Mouse (Mus musculus) retina, embryonic 14.5 days (tissue): Measurements from ENCODE around the gene Fbxw5.
A peak's percentile ranks its signal among the peaks of the same experiment; 100 is the strongest.
"Not testable (repeated sequence)": the region's sequence is repeated elsewhere in the genome, so short reads cannot be mapped to it uniquely, and the experiment has no call there.

ENCODE experiments used
- DNase-seq: peaks from one replicate; pipeline ENCODE4 v3.0.0-alpha.2; 2015; ENCODE audit warnings: low spot score

Fbxw5 gene

DNA sequence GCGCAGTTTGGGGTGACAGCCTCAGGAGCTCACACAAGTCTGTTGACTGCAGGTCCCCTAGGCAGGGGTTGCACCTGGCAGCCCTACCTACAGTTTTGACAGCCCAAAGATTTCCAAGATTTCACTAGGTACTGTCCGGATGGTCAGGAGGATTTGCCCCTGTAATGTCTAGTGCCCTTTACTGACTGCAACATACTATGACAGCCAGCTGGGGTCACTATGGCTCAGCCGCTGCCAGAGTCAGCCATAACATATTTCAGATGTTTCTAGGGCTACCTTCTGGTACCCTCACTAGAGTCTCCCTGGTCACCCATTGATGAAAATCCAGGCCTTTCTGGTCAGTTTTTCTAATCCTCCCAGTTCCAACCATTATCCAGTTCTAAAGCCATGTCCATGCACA is 9.4 kb downstream of the Fbxw5 start:
- peak; percentile 34 for DNase-seq

DNA sequence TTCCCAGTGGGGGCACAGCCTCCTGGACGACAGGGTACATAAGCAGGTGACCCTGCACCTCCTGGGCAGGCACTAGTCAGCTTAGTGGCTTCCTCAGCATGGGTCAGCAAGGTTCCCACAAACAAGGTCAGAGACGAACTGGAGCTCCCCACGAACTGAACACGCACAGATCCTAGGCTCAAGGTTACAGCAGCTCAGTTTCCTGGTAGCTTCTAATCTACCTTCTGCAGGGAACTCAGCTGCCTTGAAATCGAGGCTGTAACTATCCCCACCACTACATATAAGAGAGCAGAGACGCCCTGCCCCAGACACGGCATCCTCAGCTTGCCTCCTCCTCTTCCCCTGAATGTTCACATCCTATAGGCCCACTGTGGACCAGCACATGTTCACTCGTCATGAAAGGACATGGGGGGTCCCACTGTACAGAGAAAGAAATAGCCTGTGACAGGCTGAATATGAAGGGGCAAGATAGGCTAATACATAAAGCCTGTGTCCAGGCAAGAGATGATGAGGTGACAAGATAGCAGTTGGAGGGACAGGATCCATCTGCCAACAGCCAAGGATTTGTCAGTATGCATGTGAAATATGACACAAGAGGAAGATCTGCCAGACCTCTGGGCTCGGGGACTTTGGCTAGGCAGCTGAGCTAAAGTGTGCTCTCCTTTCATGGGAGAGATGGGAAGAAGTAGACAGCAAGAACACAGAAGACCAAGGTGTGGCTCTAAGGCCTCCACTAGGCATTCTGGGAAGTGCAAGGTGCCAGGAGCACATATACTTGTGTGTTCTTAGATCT is 26.2 kb downstream of the Fbxw5 start:
- DNase-seq: no peak

DNA sequence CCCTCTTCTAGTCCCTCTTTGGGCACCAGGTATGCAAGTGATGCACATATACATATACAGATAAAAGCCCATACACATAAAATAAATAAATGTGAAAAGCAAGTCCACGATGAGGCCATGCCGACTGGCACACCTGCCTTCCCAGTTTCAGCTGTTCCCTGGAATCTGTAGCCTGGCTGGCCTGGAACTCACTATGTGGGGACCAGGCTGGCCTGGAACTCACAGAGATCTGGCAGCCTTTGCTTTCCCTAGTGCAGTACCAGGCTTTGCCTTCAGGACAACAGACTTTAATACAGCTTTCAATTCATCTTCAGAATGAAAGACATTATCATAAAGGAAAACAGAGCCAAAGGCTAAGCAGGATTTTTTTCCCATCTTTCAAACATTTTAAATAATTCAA is 33.2 kb downstream of the Fbxw5 start:
- no peak for DNase-seq

DNA sequence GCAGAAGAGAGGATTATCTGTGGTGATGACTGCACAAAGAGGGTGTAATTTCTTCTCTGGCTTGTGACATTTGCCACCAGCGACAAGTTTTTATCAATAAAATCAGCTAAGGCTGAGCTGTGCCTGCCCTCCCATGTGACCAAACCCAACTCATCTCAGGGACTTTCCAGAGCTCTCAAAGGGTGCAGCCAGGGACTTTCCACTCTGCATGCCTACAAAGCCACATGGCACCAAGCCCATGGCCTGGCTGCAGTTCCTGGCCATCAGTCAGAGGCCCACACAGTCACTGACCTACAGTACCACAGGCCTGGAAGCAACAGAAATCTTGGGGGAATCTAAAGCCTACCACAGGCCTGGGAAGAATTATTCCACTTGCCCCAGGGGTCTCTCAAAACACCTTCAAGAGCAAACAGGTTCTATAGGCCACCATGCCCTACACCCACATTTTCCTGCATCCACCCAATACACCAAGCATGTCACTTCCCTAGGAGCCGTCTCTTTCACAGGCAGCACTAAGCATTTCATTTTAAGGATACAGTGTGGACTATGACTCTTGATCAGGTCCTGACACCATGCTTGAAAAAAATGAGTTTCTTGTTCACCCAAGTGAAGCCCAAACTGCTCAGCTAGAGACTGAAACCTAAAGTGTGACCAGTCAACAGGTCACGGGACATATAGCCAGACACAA is 33.8 kb downstream of the Fbxw5 start:
- DNase-seq: no peak

DNA sequence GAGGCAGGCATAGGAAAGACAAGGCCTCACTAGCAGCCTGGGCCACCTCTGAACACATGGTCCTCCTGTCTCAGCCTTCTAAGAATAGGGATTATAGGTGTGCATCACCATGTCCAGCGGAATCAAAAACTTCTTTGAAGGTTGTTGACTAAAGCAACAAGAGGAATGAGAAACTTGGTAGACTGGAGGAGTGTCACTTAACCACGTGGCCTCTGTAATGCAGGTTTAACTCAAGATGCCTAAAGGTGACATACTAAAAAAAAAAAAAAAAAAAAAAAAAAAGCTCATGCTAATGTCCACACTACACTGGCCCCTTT is 34.3 kb downstream of the Fbxw5 start:
- no peak for DNase-seq

DNA sequence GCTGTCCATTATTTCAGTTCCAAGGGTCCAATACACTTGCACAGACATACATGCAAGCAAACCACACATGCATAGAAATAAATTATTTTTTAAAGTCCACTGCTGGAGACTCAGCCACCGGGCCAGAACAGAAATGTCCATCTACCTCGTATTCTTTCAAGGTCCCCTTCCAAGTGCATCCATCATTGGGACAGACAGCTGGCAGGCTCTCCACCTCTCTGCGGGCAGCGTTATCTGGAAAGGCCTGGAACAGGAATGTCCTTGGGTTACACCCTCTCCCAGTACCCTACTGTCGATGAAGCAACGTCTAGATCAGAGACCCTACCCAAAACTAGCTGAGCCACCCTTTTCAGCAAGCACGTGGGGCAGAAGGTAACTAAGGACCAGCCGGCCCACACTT is 36.0 kb downstream of the Fbxw5 start:
- no peak for DNase-seq

DNA sequence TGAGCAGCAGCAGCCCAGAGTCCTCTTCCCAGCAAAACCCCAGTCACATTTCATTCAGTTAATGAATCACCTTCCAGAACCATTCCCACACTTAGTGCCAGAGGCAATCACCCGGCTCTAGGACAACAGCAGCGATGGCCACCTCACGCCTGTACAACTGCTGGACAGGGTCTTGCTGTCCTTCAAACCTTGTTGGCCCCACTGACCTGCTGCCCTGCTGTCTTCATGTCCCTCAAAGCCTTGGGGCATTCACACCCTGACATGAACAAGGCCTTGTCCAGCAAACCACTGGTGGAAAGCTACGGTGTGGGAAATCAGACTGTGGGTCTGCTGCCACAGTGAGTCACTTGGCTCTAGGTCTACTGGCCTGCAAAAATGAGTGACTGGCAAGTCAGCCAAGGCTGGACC is 40.0 kb downstream of the Fbxw5 start:
- no peak for DNase-seq

DNA sequence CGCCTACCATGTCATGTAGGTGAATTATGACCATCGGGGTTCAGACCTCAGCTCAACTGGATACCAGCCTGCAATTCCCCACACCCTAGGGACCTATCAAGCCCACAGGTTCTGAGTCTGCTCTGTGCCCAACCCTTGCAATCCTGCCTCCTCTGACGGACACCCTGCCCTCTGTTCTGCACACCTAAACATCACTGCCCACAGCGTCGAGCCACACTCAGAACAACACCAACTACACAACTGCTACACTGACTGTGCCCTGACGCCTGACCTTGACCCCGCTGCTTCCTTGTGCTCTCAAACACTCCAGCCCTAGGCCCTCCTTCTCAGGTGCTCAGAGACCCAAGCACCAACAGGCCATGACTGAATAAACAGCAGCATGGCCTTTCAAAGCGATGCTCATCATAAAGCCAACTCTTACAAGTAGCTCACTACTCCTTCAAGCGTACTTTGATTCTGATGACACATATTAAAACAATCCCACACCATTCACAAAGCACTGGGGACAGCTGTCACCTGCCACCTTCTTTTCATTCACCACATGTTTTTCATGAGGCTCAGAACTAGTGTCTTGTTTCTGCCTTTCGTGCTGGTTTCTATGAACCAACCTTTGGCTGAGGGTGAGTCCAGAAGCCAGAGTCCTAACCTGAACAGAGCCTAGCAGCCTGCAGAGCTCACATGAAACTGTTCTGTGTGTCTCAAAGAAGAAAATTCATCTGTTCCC is 41.3 kb downstream of the Fbxw5 start:
- no peak for DNase-seq

DNA sequence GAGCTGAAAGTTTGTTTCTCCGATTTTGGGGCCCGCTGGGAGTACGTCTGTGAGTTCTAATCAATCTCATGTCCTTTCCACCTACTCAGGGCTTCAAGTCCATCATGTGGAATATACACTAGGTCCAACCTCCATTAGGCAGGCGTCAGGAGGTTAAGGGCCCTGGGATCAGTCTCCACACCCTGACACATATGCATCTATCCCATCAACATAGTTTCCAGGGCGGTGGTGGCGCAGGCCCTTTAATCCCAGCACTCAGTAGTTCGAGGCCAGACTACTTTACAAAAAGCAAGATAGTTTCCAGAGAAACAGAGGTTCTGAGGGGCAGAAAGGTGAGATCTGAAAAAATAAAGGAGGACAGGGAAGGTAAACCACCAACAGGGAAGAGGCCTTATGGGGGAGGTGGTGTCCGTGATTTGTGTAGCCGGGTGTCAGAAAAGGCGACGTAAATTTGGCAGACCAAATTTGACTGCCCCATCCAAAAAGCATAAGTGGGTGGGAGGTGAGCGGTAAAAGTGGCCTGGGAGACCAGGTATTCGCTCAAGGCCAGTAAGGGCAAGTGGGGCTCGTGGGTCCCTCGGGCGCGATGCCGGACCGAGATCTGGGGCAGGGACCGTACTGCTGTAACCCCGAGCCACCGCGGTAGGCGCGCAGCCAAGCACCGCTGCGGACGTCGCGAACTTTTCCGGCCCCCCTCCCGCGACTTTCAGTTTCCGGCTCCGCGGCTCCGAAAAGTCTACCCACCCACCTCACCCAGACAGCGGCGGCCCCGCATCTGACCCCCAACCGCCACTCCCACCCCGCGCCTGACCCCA is 45.7 kb downstream of the Fbxw5 start:
- no peak for DNase-seq

DNA sequence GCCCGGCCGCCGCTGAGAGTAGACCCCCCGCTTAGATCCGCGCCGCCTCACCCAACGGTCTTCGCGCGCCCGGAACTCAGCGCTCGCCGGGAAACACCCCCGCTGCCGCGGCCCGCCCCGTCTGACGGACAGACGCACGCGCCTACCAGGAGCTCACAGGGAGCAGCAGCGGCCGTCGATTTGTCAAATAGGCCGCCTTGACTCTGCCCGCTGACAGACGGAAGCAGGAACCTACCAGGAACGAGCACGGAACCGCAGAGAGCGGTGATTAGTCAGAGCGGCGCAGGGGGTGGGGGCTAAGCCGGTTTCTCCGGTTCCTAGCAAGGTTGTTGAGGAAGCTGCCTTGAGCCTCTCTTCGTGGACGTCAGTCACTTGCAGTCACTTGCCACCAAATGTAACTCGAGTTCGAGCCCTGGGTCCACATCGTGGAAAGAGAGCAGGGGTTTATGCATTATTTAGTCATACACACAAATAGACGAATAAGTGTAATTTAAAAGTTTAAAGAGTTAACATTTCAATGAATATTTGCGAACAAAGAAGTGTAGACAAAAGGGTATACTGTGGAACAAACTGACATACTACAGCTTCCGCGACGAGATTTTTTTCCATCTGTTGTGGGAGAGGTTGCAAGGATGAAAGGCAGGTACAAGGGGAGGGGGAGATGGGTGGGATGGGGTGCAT is 46.4 kb downstream of the Fbxw5 start, which contains the start of gene Traf2:
TSS of gene Traf2 (minus strand) at position 130 of the 681 bp plus-strand sequence.
- DNase-seq: peak; percentile 99

DNA sequence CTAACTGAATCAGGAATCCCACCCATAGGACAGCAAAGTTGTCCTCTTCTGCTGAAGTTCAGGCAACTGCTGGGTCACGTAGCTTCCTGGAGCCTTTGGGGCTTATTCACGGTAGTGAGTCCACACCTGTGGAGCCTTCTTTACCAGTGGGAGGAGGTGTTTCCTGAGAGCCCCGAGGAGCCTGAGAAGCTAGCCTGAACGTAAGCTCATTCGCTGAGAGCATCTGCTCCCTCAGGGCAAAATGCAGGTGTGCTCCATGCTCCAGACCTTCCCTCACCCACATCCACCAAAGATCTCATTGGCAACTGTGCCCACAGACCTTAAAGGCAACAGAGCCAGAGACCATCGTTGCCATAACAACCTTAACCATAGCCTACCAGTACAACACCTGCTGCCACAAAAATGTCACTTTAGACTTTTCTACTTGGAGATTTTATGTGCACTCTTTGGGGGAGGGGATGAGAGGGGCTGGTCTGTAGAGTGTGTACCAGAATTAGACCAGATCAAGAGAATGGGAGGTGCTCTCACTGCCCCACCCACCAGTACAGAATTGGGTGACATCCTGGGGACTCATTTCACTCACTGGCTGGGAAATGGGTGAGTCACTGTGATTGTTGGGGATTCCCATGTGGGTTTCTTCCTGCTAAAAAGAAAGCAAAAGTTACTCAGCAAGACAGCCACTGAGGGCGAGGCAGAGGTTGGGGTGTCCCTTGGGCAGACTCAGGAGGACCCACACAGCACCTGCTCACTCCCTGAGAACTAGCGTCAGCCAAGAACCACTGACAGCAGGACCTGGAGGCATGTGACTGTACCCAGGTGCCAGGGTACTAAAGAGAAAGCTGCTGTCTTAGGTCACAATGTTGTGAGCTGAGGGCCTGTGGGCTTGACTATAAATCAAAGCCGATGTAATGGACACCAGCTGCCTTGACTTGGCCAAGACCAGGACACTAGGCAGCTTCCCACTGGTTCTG is 48.8 kb downstream of the Fbxw5 start:
- DNase-seq: no peak

DNA sequence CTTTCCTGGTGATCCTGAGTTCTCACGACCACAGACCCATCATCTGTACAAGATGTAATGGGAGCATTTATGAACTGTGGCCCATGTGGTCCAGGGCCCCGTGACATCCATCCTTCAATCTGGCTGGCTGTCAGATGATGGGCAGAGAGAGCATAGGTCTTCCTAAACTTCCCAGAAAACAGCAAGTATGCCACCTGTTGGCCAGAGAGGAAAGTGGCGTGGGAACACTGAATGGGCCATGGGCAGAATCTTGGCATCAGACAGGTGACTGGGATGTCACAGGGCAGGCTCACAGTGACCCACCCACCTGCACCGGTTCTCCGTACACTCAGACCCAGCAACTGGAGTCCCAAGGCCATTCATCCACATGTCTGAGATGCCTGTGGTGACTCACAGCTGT is 50.6 kb downstream of the Fbxw5 start:
- DNase-seq: peak; percentile 72

DNA sequence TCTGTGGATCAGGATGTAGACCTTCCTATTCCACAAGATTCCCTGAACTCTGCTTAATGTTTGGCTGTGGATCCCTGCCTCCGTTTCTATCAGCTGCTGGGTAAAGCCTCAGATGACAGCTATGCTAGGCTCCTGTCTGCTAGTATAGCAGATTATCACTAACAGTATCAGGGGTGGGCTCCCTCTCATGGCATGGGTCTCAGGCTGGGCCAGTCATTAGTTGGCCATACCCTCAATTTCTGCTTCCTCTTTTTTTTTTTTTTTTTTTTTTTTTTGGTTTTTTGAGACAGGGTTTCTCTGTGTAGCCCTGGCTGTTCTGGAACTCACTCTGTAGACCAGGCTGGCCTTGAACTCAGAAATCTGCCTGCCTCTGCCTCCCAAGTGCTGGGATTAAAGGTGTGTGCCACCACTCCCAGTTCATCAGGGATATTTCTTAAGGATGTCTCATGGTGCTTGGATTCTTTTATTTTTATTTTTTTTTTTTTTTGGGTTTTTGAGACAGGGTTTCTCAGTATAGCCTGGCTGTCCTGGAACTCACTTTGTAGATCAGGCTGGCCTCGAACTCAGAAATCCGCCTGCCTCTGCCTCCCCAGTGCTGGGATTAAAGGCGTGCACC is 52.7 kb downstream of the Fbxw5 start:
- DNase-seq: not testable (repeated sequence)
